Mouse (Mus musculus) cerebellum, adult 2 months (tissue): Measurements from ENCODE around the gene Gm6217.
"Not testable (repeated sequence)": the region's sequence is repeated elsewhere in the genome, so short reads cannot be mapped to it uniquely, and the experiment has no call there.

Source experiments
- CTCF ChIP-seq: fragments of 200-500 bp; IDR thresholded peaks from 2 replicates; pipeline ENCODE4 v1.5.1; 2011; ENCODE audit warnings: low read depth, mild to moderate bottlenecking, control low read depth, low read length, moderate library complexity, borderline replicate concordance; ENCODE audit not compliant: insufficient read depth
- POLR2A ChIP-seq: fragments of 200-500 bp; IDR thresholded peaks from 2 replicates; pipeline ENCODE4 v1.6.1; 2011; ENCODE audit warnings: low read length, control low read depth, borderline replicate concordance; ENCODE audit not compliant: insufficient read depth

GRCm38 (mm10) chr1:82942505-82942904, 11.3 kb upstream of the Gm6217 start:
- TF ChIP-seq CTCF, POLR2A: not testable (repeated sequence)
